Mouse (Mus musculus) layer of hippocampus, postnatal 10 days (tissue): ENCODE data around the gene Ankra2. TPM values are rescaled to one million over a fixed set of nuclear protein-coding genes. Genes with fewer than 3 reads are reported as not detected.

Experiments
- DNase-seq, 2 experiments: peaks; one replicate each; pipeline ENCODE4 v3.0.0; 2021; ENCODE audit warnings: low spot score in 2 of 2
- long read RNA-seq: library from polyadenylated mRNA; stranded (forward); transcript quantifications from one replicate; pipeline ENCODE4 v2.0.0, GENCODE M21; 2023
- total RNA-seq, 2 experiments: library from RNA; stranded (reverse); gene quantifications; 2 replicates each; pipeline ENCODE4 v1.2.3; 2021

The Ankra2 gene
- 10 to 100 TPM; 59.2 to 60.1 TPM for total RNA-seq
- long read RNA-seq, transcript Ankra2-203 (8 exons, 2,328 nt): minor isoform, 7 of 86 reads
- long read RNA-seq, transcript Ankra2-208 (8 exons, 1,476 nt): minor isoform, 14 of 86 reads
- long read RNA-seq, transcript Ankra2-201 (9 exons, 1,755 nt): major isoform, 39 of 86 reads
- long read RNA-seq, partial matches to known transcripts: 17 of 86 reads
- long read RNA-seq, other reads (novel, unspliced or antisense): 6 of 86 reads

- peak; percentile 98 for DNase-seq
Measured at GRCm38 (mm10) chr13:98262636-98263457, at the start of gene Ankra2, which contains the start of gene Utp15. Gene Ankra2, plus strand, starts transcription at chr13:98263074. Gene Utp15, minus strand, starts transcription at chr13:98263041.

GRCm38 (mm10) chr13:98222848-98223247 is 40.0 kb upstream of the Ankra2 start:
- DNase-seq: peak in 1 of 2 experiments; percentile 50

GRCm38 (mm10) chr13:98226225-98226624 is 36.6 kb upstream of the Ankra2 start:
- no peak for DNase-seq

GRCm38 (mm10) chr13:98230511-98230910 is 32.4 kb upstream of the Ankra2 start:
- no peak for DNase-seq

DNA sequence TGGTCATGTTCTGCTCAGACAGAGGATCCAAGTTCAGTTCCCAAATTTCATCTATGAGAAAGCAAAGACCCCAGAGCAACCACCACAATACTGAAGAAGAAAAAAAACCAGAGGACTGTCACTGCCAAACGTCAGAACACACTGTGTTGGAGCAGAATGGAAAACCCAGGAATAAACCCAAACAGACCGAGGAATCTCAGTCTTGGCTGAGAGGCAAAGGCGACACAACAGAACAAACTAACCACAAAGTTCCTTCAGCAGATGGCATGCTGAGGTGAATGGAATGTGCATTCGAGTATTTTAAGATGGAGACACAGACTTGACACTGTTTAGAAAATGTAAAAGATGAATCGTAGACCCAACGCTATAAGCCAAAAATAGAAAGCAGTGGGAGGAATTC is 27.4 kb upstream of the Ankra2 start:
- no peak for DNase-seq

DNA sequence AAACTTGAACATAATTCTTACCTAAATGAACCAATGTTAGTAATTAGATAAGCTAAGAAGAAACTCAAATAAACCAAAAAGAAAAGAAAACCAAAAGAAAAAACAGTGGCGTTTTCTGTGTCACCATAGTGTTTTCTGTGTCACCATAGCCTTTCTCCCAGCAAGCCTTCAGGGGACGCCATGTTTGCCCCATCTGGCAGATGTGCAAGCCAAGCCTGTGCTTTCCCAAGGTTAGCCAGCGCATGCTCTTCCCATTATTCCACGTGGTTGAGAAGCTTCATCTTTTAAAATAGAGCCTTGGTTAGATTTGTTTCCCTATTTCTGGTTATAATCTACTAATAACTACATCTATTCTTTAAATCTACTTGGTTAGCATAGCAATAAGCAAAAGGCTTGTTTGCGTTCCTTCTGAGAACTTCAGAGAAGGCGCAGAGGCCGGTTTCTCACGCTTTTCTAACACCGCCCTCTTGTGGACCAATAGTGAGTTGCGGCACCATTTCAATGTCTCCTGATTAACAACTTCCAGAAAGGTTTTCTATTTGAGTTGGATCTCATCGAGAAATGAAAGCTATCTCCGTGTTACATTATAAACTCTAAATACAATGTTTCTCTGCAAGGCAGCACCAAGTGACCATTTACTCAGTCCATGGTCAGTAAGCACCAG is 22.8 kb upstream of the Ankra2 start:
- DNase-seq: peak; percentile 86

DNA sequence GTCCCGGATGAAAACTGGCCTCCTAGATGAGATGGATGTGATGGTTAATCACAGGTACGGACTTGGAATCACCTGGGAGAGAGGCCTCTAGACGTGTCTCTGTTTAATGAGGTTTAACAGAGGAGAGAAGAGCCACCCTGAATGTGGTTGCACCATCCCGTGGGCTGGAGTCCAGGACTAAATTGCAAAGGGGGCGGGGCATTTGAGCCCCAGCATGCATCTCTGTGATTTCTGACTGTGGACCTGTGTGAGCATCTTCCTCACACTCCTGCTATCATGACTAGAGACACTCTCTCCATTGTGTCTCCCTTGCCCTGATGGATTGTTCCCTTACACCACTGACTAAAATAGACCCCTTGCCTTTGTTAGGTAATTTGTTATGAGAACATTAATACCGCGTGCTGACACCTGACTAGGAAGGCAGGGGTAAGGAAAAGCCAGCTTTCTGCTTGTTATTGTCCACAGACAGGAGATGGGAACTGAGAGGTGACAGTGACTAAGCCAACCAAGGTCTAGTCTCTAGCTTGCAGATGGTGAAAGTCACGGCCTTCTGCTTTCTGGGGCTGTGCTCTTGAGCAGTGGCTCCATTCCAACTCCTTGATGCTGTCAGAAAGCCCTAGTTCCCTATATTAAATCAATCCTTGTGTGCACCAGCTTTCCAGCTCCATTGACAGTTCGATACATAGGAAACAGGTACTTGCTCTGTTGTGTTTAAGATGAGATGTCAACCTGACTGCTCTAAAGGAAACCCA is 21.2 kb upstream of the Ankra2 start:
- DNase-seq: no peak

GRCm38 (mm10) chr13:98244571-98245350 is 18.1 kb upstream of the Ankra2 start:
- no peak for DNase-seq

- DNase-seq: no peak
Measured at GRCm38 (mm10) chr13:98245386-98245785, 17.5 kb upstream of the Ankra2 start.

DNA sequence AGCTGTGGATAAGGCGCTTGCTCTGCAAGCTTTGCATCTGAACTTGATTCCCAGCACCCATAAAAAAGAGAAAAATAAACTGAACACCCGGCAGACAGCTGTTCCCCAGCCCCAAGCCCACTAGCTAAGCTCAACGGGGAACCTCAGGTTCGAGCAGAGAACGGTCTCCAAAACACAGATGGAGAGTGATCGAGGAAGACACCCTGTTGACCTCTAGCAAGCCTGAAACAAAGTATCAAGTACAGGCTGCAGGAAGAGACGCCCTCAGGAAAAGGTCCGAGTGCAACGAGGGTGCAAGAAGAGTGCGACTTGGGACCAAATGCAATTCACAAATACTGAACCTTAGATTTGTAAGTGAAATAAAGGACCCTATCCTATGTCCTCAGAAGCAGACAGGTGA is 13.3 kb upstream of the Ankra2 start:
- DNase-seq: no peak

- peak; percentile 37 to 60 for DNase-seq
Measured at GRCm38 (mm10) chr13:98254921-98255320, 8.0 kb upstream of the Ankra2 start.

DNA sequence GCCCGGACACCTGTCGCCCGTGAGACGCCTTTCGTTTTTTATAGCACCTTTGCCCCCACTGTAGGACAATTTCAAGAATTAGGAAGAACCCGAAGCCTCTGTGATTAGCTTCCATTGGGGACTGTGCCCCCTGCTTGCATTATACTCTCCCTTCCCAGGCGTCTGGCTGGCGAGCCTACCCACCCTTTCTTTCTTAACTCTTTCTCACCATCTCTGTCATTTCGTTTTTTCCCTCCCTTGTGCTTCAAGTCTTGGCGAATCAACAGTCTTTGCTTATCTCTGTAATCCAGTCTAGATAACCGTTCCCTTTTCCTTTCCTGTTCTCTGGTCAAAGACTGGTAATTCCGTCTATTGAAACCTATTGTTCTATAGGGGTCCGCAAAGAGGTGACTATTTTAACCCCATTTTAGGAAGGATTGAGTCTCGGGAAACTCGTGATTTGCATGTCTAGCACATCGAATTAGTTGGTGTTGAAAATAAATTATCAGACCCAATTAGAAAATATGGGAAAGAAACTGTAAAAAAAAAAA is 649 bp downstream of the Ankra2 start:
- DNase-seq: no peak

- no peak for DNase-seq
Measured at GRCm38 (mm10) chr13:98264111-98264510, 1.2 kb downstream of the Ankra2 start.

GRCm38 (mm10) chr13:98274023-98274422 is 11.1 kb downstream of the Ankra2 start:
- no peak for DNase-seq

DNA sequence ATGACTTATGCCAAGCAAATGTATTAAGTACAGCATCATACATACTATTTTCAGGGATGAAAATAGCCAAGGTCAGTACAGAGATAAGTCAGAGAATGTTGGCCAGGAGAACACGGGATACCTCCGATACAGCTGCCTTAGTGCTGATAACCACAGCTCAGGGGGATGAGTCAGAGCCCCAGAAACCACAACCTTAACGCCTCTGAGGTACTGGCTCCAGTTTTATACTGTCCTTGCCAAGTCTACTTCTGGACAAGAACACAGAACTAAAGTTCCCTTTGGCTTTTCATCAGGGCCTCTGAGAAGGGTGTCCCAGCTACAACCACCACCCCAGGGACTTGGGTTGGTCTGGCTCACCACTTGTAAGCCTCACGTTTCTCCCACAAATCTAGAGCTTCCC is 12.8 kb downstream of the Ankra2 start:
- no peak for DNase-seq

- no peak for DNase-seq
Measured at GRCm38 (mm10) chr13:98276253-98276652, 13.4 kb downstream of the Ankra2 start.

DNA sequence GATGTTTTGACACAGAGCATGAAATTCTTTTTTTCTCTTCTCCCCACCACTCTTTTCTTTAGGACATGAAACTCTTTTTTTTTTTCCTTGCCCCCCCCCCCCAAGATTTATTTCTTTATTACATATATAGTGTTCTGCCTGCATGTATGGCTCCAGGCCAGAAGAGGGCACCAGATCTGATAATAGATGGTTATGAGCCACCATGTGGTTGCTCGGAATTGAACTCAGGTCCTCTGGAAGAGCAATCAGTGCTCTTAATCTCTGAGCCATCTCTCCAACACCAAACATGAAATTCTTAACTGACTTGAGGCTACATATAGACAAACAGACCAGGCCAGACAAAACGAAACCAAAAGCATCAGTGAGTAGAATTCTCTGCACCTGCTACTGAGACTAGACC is 14.6 kb downstream of the Ankra2 start:
- no peak for DNase-seq

- DNase-seq: no peak
Measured at GRCm38 (mm10) chr13:98279686-98280085, 16.8 kb downstream of the Ankra2 start, which contains the start of gene Gm21976. Gene Gm21976, plus strand, starts transcription at chr13:98279887.

- no peak for DNase-seq
Measured at GRCm38 (mm10) chr13:98280990-98281650, 18.2 kb downstream of the Ankra2 start.

DNA sequence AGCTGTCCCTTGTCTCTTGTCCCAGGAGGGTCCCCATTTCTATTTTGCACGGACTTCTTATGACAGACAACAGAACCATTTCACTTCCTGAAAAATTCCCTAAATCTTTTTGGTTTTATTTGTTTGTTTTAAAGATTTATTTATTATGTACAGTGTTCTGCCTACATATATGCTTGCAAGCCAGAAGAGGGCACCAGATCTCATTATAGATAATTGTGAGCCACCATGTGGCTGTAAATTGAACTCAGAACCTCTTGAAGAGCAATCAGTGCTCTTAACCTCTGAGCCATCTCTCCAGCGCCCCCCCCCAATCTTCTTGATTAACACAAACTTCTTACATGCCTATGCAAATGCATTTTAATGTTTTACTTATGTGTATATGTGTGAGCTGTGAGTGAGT is 27.8 kb downstream of the Ankra2 start:
- DNase-seq: no peak
